Mouse (Mus musculus) small intestine, adult 2 months (tissue): ENCODE measurements around the gene Epha4.

Experiments used
- CTCF ChIP-seq: fragments of 200-500 bp; IDR thresholded peaks from 2 replicates; pipeline ENCODE4 v1.5.1; 2012; ENCODE audit warnings: low read depth, mild to moderate bottlenecking, control low read depth, inconsistent platforms, low read length, moderate library complexity, mixed read lengths; ENCODE audit not compliant: insufficient replicate concordance, insufficient read length; ENCODE audit errors: extremely low read depth
- POLR2A ChIP-seq: fragments of 200-500 bp; IDR thresholded peaks from 2 replicates; pipeline ENCODE4 v1.6.1; 2012; ENCODE audit warnings: low read depth, mild to moderate bottlenecking, control low read depth, inconsistent platforms, low read length, moderate library complexity

- TF ChIP-seq POLR2A (no peak), CTCF (no peak)
These were observed 39.0 kb downstream of the Epha4 start for GRCm38 (mm10) chr1:77475808-77476413.
